Mouse (Mus musculus) small intestine, adult 2 months (tissue): Measurements from ENCODE around the gene Fbln5.

Source experiments
- CTCF ChIP-seq: fragments of 200-500 bp; IDR thresholded peaks from 2 replicates; pipeline ENCODE4 v1.5.1; 2012; ENCODE audit warnings: low read depth, mild to moderate bottlenecking, control low read depth, inconsistent platforms, low read length, moderate library complexity, mixed read lengths; ENCODE audit not compliant: insufficient replicate concordance, insufficient read length; ENCODE audit errors: extremely low read depth
- POLR2A ChIP-seq: fragments of 200-500 bp; IDR thresholded peaks from 2 replicates; pipeline ENCODE4 v1.6.1; 2012; ENCODE audit warnings: low read depth, mild to moderate bottlenecking, control low read depth, inconsistent platforms, low read length, moderate library complexity

GRCm38 (mm10) chr12:101792684-101793083 is 26.2 kb downstream of the Fbln5 start:
- no peak for TF ChIP-seq CTCF
- no peak for TF ChIP-seq POLR2A
